Mouse (Mus musculus) lung, postnatal 0 days (tissue): ENCODE data around the gene Dlx6.

Source experiments
- CTCF ChIP-seq: IDR thresholded peaks from 2 replicates; pipeline ENCODE4 v1.5.1; 2016; ENCODE audit warnings: antibody characterized with exemption, mild to moderate bottlenecking
- EP300 ChIP-seq: IDR thresholded peaks from 2 replicates; pipeline ENCODE4 v1.6.1; 2016; ENCODE audit warnings: antibody characterized with exemption, mild to moderate bottlenecking, control low read depth

- TF ChIP-seq CTCF (no peak), EP300 (no peak)
These were observed 18.0 kb downstream of the Dlx6 start for GRCm38 (mm10) chr6:6881115-6881637.
